Mouse (Mus musculus): Measurements from ENCODE around the gene Auts2.
A peak's percentile ranks its signal among the peaks of the same experiment; 100 is the strongest.

Auts2 gene

GRCm38 (mm10) chr5:132498896-132499295 is 44.2 kb downstream of the Auts2 start:
- no peak for DNase-seq

GRCm38 (mm10) chr5:132498045-132498444 is 45.1 kb downstream of the Auts2 start:
- DNase-seq: no peak

GRCm38 (mm10) chr5:132492793-132493192 is 50.4 kb downstream of the Auts2 start:
- no peak for DNase-seq

- no peak for DNase-seq
These were observed 51.1 kb downstream of the Auts2 start for GRCm38 (mm10) chr5:132492040-132492439.

GRCm38 (mm10) chr5:132491508-132491907 is 51.6 kb downstream of the Auts2 start:
- no peak for DNase-seq

- DNase-seq: no peak
These were observed 52.8 kb downstream of the Auts2 start for GRCm38 (mm10) chr5:132490326-132490725.

- DNase-seq: no peak
These were observed 53.3 kb downstream of the Auts2 start for GRCm38 (mm10) chr5:132489736-132490313.

GRCm38 (mm10) chr5:132486831-132487230 is 56.3 kb downstream of the Auts2 start:
- peak; percentile 70 for DNase-seq

GRCm38 (mm10) chr5:132485994-132486393 is 57.1 kb downstream of the Auts2 start:
- DNase-seq: no peak

GRCm38 (mm10) chr5:132485448-132485847 is 57.7 kb downstream of the Auts2 start:
- no peak for DNase-seq

GRCm38 (mm10) chr5:132481476-132481875 is 61.7 kb downstream of the Auts2 start:
- DNase-seq: no peak

GRCm38 (mm10) chr5:132480461-132480860 is 62.7 kb downstream of the Auts2 start:
- no peak for DNase-seq

- DNase-seq: no peak
These were observed 63.8 kb downstream of the Auts2 start for GRCm38 (mm10) chr5:132479227-132479857.

- DNase-seq: no peak
These were observed 65.6 kb downstream of the Auts2 start for GRCm38 (mm10) chr5:132477533-132477932.

- DNase-seq: peak; percentile 56
These were observed 70.2 kb downstream of the Auts2 start for GRCm38 (mm10) chr5:132472905-132473321.

- no peak for DNase-seq
These were observed 70.8 kb downstream of the Auts2 start for GRCm38 (mm10) chr5:132472184-132472829.

GRCm38 (mm10) chr5:132467364-132467743 is 75.8 kb downstream of the Auts2 start:
- no peak for DNase-seq

GRCm38 (mm10) chr5:132466427-132467363 is 76.4 kb downstream of the Auts2 start:
- DNase-seq: no peak

GRCm38 (mm10) chr5:132462560-132462959 is 80.6 kb downstream of the Auts2 start:
- no peak for DNase-seq

- DNase-seq: no peak
These were observed 84.6 kb downstream of the Auts2 start for GRCm38 (mm10) chr5:132458498-132458897.

- no peak for DNase-seq
These were observed 90.8 kb downstream of the Auts2 start for GRCm38 (mm10) chr5:132452381-132452780.

- no peak for DNase-seq
These were observed 93.1 kb downstream of the Auts2 start for GRCm38 (mm10) chr5:132450071-132450470.

GRCm38 (mm10) chr5:132448401-132449066 is 94.6 kb downstream of the Auts2 start:
- no peak for DNase-seq

Data from retina, postnatal 1 day (tissue).